Mouse (Mus musculus): ENCODE data around the gene Eps15l1.

The Eps15l1 gene

DNA sequence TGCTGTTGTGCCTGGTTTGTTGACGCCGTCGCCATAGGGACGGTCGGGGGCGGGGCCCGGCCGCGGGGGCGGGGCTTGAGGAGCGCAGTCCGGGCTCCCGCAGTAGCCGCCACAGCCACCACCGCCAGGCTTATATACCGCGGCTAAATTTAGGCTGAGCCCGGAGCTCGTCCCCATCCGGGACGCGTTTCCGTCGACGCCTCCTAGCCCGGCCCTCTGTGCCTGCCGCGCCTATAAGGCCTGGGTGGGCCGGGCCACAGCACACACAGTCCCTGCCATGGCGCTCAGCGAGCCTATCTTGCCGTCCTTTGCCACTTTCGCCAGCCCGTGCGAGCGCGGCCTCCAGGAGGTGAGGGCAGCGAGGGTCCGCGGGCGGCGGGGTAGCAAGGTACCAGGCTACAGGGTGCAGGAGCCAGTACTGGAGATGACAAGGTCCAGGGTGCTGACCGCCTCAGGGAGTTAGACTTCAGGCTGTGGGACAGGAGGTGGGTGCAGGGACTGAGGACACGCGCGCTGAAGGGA, 102.4 kb downstream of the Eps15l1 start, which contains the start of gene Klf2:
Gene Klf2, plus strand, starts transcription at position 233 of the 522 bp plus-strand sequence.
- peak; percentile 96 to 98 for DNase-seq

GRCm38 (mm10) chr8:72317741-72318301, 103.4 kb downstream of the Eps15l1 start:
- DNase-seq, result no peak

- no peak for DNase-seq
Observed at GRCm38 (mm10) chr8:72316053-72316695, 105.1 kb downstream of the Eps15l1 start.

DNA sequence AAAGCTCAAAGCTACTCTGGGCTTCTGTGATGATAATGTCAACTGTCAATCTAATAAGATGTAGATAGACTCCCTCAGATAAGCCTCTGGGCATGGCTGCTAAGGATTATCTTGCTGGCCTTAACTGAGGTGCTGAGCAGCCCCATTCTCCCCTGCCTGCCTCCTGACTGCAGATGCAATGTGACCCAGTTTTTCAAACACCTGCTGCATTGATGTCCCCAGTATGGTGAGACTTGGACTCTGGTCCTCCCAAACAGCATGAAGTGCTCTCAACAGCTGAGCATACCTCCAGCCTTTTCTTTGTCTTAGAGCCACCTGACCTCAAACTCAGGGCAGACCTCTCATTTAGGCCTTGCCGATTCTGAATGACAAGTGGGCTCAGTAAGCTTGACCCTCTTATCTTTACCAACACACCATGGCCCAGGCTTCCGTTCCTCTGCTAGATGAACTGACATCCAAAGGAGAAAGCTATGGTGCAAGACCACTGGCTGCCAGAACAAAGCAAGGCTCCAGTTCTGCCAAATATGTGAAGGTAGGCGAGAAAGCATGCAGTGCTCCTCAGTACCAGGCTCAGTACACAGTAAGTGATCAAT, 108.2 kb downstream of the Eps15l1 start:
- no peak for DNase-seq

DNA sequence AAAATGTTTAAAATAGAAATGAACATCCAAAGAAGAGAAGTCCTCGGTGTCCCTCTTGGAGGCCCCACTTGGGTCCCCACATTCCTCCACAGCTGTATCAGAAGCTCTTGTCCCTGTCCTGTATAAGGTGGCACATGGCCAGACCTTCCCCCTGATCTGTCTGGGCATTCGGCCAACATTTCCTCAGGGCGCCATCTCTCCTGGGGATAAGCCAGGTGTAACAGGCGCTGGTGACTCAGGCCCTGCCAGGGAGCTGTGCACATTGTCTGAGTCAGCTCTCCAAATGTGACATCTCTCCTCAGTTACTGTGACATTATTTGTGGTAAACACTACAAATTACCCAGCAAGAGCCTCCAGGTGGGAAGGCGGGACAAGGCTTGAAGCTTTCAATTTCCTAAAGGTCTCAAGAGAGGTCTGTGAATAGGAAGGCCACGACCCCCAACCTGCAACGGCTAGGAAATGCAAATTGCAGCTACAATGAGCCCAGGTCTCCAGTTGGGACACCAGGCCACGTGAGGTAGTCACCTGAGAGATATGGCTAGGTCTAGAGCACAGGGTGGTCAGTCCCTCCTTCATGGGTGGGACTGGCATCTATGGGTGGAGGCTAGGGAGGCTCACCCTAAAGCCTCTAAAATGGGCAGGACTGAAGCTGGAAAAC, 110.3 kb downstream of the Eps15l1 start:
- peak; percentile 89 to 90 for DNase-seq

GRCm38 (mm10) chr8:72308276-72308675, 113.0 kb downstream of the Eps15l1 start:
- peak; percentile 78 to 81 for DNase-seq

DNA sequence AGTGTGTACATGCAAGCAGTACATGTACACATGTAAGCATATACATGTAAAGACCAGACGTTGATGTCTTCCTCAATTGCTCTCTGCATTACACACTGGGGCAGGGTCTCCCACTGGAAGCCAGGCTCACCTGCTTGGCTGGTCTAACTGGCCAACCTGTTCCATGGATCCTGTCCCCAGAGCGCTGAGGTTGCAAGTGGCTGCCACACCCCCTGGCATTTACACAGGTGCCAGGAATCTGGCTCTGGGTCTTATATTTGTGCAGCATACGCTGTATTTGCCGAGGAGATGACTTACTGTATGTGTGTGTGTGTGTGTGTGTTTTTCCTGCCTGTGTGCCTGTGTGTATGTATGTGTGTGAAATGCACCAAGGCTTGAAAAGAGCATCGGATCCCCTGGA, 114.3 kb downstream of the Eps15l1 start:
- DNase-seq, result no peak

DNA sequence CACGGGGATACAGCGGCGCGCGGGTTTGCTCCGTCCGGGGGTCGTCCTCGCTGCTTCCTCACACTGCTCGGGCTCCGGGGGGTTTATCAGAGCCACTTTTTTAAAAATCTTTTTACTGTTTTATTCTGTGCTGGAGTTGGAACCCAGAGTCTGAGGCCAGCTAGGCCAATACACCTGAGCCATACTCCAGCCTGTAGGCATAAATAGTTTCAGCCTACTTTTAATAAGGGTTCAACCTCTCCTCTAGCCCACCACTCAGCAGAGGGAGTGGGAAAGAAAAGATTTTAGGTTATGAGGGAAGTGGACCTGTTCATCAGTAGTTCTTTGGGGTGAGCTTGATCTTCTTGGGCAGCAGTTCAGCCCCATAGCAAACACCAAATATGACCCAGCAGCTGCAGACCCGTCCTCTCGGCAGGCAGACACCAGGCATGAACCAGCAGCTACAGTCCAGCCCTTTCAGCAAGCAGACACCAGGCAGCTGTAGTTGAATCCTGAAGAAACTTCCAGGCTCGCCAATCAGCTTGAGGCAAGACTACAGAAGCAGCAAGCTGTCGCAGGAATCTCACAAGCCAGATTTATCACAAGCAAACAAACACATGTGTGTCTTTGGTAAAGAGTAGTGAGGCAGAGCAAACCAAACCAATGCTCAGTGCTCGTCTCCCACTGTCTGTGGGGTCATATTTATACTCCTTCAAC, 115.9 kb downstream of the Eps15l1 start, which contains the start of gene Gm10282:
Gene Gm10282, minus strand, starts transcription at position 51 of the 696 bp plus-strand sequence.
- no peak for DNase-seq

- DNase-seq, result peak; percentile 59 to 87
Observed at GRCm38 (mm10) chr8:72303633-72304032, 117.6 kb downstream of the Eps15l1 start.

GRCm38 (mm10) chr8:72302986-72303612, 118.2 kb downstream of the Eps15l1 start:
- DNase-seq, result no peak

GRCm38 (mm10) chr8:72301497-72301896, 119.8 kb downstream of the Eps15l1 start:
- no peak for DNase-seq

DNA sequence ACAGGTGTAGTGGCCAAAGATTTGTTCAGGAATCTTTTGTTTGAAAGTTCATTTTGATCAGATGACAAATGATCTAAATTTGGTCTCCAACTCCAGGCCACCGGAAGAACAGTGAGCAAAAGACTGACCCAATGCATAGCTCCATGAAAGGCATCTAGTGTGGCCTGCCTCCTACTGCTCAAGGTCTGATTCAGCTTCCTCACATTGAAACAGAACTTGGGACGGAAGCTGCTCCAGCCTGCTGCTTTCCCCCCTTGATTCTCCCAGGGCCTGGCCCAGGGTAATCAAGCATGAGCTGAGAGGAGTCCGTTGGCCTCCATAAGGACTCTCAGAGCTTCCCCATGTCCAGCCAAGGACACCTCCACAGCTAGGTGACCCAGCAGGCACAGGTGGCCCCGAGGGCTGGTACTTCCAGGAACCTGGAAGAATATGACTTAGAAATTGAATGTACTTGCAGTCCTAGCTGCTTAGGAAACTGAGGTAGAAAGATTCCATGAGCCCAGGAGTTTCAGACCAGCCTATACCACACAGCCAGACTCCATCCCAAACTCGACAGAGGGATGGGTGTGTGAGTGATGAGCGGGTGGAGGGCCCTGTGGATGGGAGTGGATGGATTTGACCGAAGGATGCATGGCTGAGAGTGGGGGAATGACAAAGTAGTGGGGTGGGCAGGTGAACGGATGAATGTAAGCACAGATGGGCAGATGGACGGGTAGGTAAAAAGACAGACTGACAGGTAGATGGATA, 120.4 kb downstream of the Eps15l1 start:
- no peak for DNase-seq

GRCm38 (mm10) chr8:72298928-72299327, 122.3 kb downstream of the Eps15l1 start:
- no peak for DNase-seq

DNA sequence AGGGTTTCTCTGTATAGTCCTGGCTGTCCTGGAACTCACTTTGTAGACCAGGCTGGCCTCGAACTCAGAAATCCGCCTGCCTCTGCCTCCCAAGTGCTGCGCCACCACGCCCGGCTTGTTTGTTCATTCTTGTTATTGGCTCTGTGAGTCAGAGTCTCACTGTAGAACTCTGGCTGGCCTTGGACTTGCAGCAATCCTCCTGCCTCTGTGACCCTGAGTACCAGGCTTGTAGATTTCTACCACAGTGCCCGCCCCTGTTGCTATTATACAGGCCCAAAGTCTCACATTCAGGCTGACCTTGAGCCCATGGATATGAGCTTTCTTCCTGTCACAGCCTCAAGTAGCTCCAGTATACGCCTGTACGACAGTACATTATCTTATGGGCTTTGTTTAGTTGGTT, 124.7 kb downstream of the Eps15l1 start:
- no peak for DNase-seq

DNA sequence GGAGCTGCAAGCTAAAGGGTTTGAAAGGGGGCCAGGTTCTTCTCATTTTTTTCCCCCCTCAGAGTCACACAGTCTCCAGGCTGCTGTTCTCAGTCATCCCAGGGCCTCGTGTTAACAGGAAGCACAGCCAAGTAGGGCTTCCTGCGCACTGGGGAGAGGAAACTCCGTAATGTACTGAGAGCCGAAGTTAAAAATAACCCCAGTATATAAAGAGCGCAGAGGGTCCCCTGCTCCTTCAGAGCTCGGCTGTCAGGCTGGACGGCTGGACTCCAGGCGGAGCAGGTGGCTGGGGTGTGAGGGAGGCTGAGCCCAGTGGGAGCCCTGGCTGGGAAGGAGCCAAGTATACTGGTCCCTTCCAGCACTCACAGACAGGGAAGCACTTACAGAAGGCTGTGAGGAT, 125.6 kb downstream of the Eps15l1 start:
- peak; percentile 83 to 93 for DNase-seq

DNA sequence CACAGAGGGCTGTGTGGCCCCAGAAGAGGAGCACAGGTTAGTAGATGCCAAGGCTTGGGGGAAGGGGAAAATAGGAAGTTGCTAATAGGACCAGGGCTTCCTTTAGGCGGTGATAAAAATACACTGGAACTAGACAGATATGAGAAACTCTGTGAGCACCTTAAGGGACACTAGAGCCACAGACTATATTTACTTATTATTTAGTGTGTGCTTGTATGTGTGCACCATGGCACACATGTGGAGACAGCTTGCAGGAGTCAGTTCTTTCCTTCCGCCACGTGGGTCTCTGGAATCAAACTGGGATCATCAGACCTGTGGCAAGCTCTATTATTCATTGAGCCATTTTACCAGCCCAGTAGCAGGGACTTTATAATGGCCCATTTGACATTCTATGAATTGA, 126.1 kb downstream of the Eps15l1 start:
- no peak for DNase-seq

- DNase-seq, result no peak
Observed at GRCm38 (mm10) chr8:72293309-72293708, 128.0 kb downstream of the Eps15l1 start.

GRCm38 (mm10) chr8:72291104-72291503, 130.2 kb downstream of the Eps15l1 start:
- no peak for DNase-seq

Measured in kidney, postnatal 25 days (tissue).